Mouse (Mus musculus) neural tube, embryonic 11.5 days (tissue): ENCODE results near the gene Gm26602. TPM values are rescaled to one million over a fixed set of nuclear protein-coding genes. Genes with fewer than 3 reads are reported as not detected.
A peak's percentile ranks its signal among the peaks of the same experiment; 100 is the strongest.

ENCODE experiments used
- ATAC-seq: fragments of 200-750 bp; cut with Nextera tagmentation; 2 replicates; pipeline ENCODE4 v1.8.0; 2017; ENCODE audit warnings: moderate number of reproducible peaks, mild to moderate bottlenecking, moderate TSS enrichment, moderate library complexity; ENCODE audit not compliant: insufficient read depth, low FRiP score, low TSS enrichment
- DNase-seq: peaks from one replicate; pipeline ENCODE4 v3.0.0-alpha.2; 2015; ENCODE audit warnings: low spot score
- H3K27ac ChIP-seq: fragments of 300-500 bp; sonication (generic); 2 replicates; pipeline ENCODE4 v1.5.1; 2014; ENCODE audit warnings: low read depth, mild to moderate bottlenecking, low read length
- H3K27me3 ChIP-seq: fragments of 300-500 bp; sonication (generic); 2 replicates; pipeline ENCODE4 v1.6.1; 2014; ENCODE audit warnings: mild to moderate bottlenecking, low read length, mixed read lengths; ENCODE audit not compliant: control insufficient read depth, insufficient read depth
- H3K36me3 ChIP-seq: fragments of 300-500 bp; sonication (generic); 2 replicates; pipeline ENCODE4 v1.6.1; 2014; ENCODE audit warnings: mild to moderate bottlenecking, low read length, moderate library complexity, mixed read lengths; ENCODE audit not compliant: control insufficient read depth, insufficient read depth
- H3K4me1 ChIP-seq: fragments of 300-500 bp; sonication (generic); 2 replicates; pipeline ENCODE4 v1.6.1; 2014; ENCODE audit warnings: low read length, mixed read lengths; ENCODE audit not compliant: control insufficient read depth, insufficient read depth
- H3K4me2 ChIP-seq: fragments of 300-500 bp; sonication (generic); 2 replicates; pipeline ENCODE4 v1.6.1; 2014; ENCODE audit warnings: low read depth, mild to moderate bottlenecking, moderate library complexity
- H3K4me3 ChIP-seq: fragments of 300-500 bp; sonication (generic); 2 replicates; pipeline ENCODE4 v1.5.1; 2014; ENCODE audit warnings: low read depth, low read length
- H3K9ac ChIP-seq: fragments of 300-500 bp; sonication (generic); 2 replicates; pipeline ENCODE4 v1.6.1; 2014; ENCODE audit warnings: mild to moderate bottlenecking, low read length
- H3K9me3 ChIP-seq: fragments of 300-500 bp; sonication (generic); 2 replicates; pipeline ENCODE4 v1.6.1; 2016; ENCODE audit warnings: low read length; ENCODE audit not compliant: control insufficient read depth
- WGBS: fragments of 180-500 bp; shearing (Covaris S2); extraction: QIAGEN DNeasy Blood & Tissue Kit; methylation state at CpG from one replicate; pipeline ENCODE4 v1.1.7; 2014; 5-methylcytosine and 5-hydroxymethylcytosine counted together
- polyA plus RNA-seq: library from polyadenylated mRNA; unstranded; fragments of >200 nt; fragmentation: Nextera tagmentation; extraction: Ambion mirVana; gene quantifications from 2 replicates; pipeline ENCODE4 v1.2.1, GENCODE M21; 2014

The Gm26602 gene
- polyA plus RNA-seq, 1 experiment from 2014 or later: not detected

DNA sequence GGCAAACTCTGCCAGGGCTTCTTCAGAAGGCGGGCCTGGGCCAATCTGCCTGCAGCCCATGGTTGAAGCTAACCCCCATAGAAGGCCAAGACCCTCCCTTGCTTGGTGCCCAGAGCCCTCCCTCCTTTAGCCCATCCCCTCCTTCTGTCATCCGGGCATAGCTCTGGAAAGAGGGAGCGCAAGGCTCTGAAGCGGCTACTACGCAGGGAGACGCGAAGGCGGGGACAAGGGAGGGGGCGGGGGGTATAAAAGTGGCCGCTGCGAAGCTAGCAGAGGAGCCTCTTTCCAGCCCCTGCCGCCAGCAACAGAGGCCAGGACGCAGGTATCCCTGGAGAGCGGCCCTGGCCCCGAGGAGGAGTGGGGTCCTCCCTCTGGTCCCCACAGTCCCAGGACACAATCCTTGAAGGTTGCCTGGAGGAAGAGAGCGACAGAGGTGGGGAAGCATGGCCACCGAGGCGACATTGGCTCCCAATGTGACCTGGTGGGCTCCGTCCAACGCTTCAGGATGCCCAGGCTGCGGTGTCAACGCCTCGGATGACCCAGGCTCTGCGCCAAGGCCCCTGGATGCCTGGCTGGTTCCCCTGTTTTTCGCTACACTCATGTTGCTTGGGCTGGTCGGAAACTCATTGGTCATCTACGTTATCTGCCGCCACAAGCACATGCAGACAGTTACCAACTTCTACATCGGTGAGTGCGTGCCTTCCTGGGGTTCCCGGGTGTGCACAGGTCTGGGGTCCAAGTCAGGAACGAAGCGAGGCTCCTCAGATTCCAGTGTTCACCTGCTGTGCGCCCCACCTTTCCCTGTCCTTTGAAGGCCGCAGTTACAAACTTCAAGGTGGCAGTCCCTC, 7.8 kb downstream of the Gm26602 start:
- H3K4me2 ChIP-seq: 0 out of 2 replicates have a peak overlapping the region, but pooled peaks have one; percentile 10
- H3K27ac ChIP-seq: no peak overlapping the region
- peaks cover 23% of the 10 kb centered on the region for H3K4me1 ChIP-seq
- no peaks in the 10 kb centered on the region for H3K36me3 ChIP-seq
- no peak overlapping the region for H3K9ac ChIP-seq
- DNase-seq (peak; percentile 11), ATAC-seq (no peak)
- no peak overlapping the region for H3K4me3 ChIP-seq
- H3K9me3 ChIP-seq: no peaks in the 10 kb centered on the region
- WGBS: 4% methylated on average over 35 of the region's 35 CpGs
- peaks cover 64% of the 10 kb centered on the region for H3K27me3 ChIP-seq

DNA sequence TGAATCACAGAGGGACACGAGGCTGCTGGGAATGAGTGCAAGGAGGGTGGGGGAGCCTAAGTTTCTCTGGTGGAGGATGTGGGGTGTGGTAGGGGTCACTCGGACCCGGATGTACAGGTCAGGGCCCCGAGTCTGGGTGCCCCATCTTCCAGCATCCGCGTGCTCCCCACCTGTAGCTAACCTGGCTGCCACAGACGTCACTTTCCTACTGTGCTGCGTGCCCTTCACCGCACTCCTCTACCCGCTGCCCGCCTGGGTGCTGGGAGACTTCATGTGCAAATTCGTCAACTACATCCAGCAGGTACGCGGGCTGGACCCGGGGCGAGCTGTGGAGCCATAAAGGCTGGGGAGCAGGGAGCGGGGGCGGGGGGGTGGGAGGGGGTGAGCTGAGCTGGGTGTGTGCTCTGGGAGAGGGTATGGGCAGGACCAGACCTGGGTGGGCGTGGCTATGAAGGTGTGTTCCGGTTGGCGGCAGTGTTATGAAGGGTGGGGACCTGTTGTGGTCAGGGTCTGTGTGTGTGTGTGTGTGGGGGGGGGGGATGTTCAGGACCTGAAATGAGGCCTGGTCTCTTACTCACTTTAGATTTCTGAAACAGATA, 8.7 kb downstream of the Gm26602 start:
- no peak overlapping the region for H3K4me2 ChIP-seq

DNA sequence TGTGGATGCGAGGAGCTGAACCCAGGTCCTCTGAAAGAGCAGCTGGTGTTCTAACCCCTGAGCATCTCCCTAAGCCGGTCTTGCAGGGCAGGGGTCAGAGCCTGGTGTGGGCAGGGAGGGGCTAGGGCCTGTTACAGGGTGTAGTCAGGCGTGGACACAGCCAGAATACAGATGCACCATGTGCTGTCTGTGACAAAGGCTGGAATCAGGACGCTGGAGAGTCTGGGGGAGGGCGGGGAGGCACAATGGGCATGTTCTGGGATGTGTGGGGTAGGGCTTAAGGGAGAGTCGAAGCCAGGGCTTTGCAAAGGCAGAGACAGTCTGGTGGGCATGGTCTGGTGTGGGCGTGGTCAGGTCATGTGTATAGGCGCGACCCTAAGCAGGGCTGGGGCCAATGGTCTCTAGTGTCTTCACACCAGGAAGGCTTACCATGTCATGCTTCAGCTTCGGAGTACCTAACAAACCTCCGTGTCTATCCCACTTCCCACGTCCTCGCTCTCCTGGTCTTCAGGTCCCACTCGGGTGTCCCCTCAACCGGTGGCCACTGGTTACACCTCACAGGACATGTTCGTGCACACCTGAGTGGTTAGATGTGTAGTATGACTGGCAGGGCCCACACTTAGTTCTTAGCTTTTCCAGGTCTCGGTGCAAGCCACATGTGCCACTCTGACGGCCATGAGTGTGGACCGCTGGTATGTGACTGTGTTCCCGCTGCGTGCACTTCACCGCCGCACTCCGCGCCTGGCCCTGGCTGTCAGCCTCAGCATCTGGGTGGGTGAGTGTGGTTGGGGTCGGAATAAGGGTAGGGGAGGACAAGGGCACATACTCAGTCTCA, 9.6 kb downstream of the Gm26602 start:
- no peak for ATAC-seq
- Histone ChIP-seq H3K4me2 (no peak overlapping the region), H3K27me3 (peaks cover 66% of the 10 kb centered on the region), H3K4me1 (peaks cover 23% of the 10 kb centered on the region), H3K36me3 (no peaks in the 10 kb centered on the region), H3K9me3 (no peaks in the 10 kb centered on the region), H3K9ac (peak overlapping the region; percentile 10; the same call in 1 of the 2 replicates), H3K27ac (no peak overlapping the region), H3K4me3 (peak overlapping the region; percentile 10)
- 14% methylated on average over 26 of the region's 26 CpGs for WGBS
- DNase-seq: peak; percentile 19

More for the DNA sequence above, 8.7 kb downstream of the Gm26602 start:
- no peak for ATAC-seq
- H3K4me3 ChIP-seq: peak overlapping the region; percentile 10; the same call in 1 of the 2 replicates
- no peaks in the 10 kb centered on the region for H3K9me3 ChIP-seq
- H3K9ac ChIP-seq: no peak overlapping the region
- peaks cover 23% of the 10 kb centered on the region for H3K4me1 ChIP-seq
- WGBS: 2% methylated on average over 21 of the region's 21 CpGs
- DNase-seq: no peak
- H3K36me3 ChIP-seq: no peaks in the 10 kb centered on the region
- no peak overlapping the region for H3K27ac ChIP-seq
- peaks cover 66% of the 10 kb centered on the region for H3K27me3 ChIP-seq

DNA sequence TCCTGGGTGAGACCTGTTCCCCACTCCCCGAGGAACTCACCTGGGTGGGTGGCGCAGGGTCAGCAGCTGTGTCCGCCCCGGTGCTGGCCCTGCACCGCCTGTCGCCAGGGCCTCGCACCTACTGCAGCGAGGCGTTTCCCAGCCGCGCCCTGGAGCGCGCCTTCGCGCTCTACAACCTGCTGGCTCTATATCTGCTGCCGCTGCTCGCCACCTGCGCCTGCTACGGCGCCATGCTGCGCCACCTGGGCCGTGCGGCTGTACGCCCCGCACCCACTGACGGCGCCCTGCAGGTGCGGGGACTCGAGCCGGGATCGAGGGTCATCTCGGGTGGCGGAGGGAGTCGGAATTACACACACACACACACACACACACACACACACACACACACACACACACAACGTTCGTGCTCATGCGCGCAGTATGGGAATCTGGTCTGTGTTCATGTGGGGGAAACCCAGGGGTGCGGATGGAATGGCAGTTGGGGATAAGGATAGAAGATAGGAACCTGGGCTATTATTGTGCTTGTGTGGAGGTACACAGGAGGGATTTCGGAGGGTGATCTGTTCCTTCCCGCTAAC, 10.4 kb downstream of the Gm26602 start, which contains the start of gene R3hdm4:
Gene R3hdm4 (minus strand): TSS at position 251 of the 578 bp plus-strand sequence.
- no peak for ATAC-seq
- H3K4me3 ChIP-seq: peak within 1 kb of the TSS; percentile 22
- peaks cover 21% of the 10 kb centered on the region for H3K4me1 ChIP-seq
- peaks cover 66% of the 10 kb centered on the region for H3K27me3 ChIP-seq
- WGBS: 4% methylated on average over 41 of the region's 41 CpGs
- H3K9me3 ChIP-seq: no peaks in the 10 kb centered on the region
- H3K27ac ChIP-seq: no peak within 1 kb of the TSS
- no peak for DNase-seq
- H3K36me3 ChIP-seq: no peaks in the 10 kb centered on the region
- H3K9ac ChIP-seq: peak within 1 kb of the TSS; percentile 10; the same call in 1 of the 2 replicates
- H3K4me2 ChIP-seq: peak within 1 kb of the TSS; percentile 34

DNA sequence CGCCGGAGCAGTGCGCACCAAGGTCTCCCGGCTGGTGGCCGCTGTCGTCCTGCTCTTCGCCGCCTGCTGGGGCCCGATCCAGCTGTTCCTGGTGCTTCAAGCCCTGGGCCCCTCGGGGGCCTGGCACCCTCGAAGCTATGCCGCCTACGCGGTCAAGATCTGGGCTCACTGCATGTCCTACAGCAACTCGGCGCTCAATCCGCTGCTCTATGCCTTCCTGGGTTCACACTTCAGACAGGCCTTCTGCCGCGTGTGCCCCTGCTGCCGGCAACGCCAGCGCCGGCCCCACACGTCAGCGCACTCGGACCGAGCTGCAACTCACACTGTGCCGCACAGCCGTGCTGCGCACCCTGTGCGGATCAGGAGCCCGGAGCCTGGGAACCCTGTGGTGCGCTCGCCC, 10.9 kb downstream of the Gm26602 start:
- H3K4me2 ChIP-seq: peak overlapping the region; percentile 34
- no peak overlapping the region for H3K9ac ChIP-seq
- peaks cover 23% of the 10 kb centered on the region for H3K4me1 ChIP-seq
- H3K9me3 ChIP-seq: no peaks in the 10 kb centered on the region
- WGBS: under 1% methylated on average over 34 of the region's 34 CpGs
- ATAC-seq: no peak
- H3K36me3 ChIP-seq: no peaks in the 10 kb centered on the region
- H3K27me3 ChIP-seq: peaks cover 66% of the 10 kb centered on the region
- peak; percentile 44 for DNase-seq
- no peak overlapping the region for H3K27ac ChIP-seq
- H3K4me3 ChIP-seq: peak overlapping the region; percentile 22; the same call in 1 of the 2 replicates

DNA sequence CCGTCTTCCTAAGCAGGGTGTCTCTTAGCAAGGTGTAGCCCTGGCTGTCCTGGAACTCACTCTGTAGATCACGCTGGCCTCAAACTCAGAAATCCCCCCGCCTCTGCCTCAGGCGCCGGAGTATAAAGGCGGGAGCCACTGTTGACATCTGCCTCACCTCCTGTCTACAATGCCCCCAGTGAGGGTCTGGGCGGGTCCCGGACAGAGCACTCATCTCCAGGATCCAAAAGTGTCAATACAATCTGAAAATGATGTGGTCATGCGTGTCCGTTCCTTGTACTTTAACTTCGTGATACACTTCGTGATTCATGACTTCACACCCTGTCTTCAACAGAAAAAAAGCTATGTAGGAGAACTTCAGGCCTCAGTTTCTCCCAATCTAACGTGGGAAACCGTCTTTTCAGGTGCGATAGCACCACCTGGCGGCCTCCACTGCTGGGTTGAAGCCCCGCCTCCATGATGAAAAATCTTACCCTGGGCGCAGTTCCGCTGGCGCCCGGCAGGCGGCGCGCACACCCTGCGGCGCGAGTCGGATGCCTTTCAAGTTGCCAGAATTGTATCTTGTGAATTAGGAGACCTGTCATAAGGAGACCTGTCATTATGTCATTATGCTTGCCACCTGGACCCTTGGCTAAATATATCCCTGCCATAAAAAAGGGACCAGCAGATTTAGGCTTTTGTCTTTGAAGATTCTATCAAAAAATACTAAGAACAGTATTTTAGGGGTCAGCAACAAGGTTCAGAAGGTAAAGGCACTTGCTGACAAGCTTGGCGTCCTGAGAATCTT, 14.5 kb downstream of the Gm26602 start:
- DNase-seq (peak; percentile 89), ATAC-seq (no peak)
- Histone ChIP-seq H3K9me3 (no peaks in the 10 kb centered on the region), H3K36me3 (no peaks in the 10 kb centered on the region), H3K4me1 (peaks cover 30% of the 10 kb centered on the region), H3K27me3 (peaks cover 35% of the 10 kb centered on the region), H3K4me2 (no peak overlapping the region), H3K9ac (no peak overlapping the region), H3K27ac (no peak overlapping the region), H3K4me3 (no peak overlapping the region)
- 12% methylated on average over 29 of the region's 29 CpGs for WGBS

DNA sequence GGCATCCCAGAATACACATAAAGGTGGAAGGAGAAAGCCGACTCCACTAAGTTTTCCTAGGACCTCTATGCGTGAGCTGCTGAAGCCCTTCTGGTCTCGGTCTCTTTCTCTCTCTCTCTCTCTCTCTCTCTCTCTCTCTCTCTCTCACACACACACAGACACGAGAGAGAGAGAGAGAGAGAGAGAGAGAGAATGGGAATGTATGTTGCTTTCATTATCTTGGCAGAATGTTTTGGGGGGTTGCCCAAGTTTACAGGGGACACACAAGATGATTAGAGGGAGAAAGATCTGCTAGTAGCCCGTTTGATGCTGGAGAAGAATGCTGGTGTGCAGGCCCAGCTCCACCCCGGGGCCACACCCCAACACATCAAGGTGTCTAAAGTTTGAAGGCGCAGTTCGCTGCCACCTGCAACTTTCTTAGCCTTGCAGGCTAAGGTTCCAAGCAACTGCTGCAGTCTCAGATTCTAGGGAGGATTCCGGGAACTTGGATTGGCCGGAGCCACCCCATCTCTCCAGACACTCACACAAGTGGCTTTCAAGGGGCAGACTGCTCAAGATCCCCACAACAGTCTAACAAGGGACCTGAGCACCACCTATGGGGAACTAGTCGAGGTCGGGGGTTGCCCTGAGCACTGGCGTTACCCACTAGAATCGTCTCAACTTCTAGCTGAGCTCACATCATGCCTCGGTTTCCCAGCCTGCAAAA, 15.3 kb downstream of the Gm26602 start:
- ATAC-seq: no peak; the same call in 1 of the 2 replicates

More for the DNA sequence above, 15.3 kb downstream of the Gm26602 start:
- Histone ChIP-seq H3K9ac (peak overlapping the region; percentile 69), H3K27ac (peak overlapping the region; percentile 49; the same call in 1 of the 2 replicates), H3K4me1 (peaks cover 25% of the 10 kb centered on the region), H3K4me3 (peak overlapping the region; percentile 65), H3K4me2 (peak overlapping the region; percentile 56), H3K36me3 (peaks cover 2% of the 10 kb centered on the region; the same call in 1 of the 2 replicates), H3K27me3 (peaks cover 27% of the 10 kb centered on the region), H3K9me3 (no peaks in the 10 kb centered on the region)
- WGBS: 15% methylated on average over 15 of the region's 15 CpGs
- no peak for DNase-seq
